In the genomic region with DNA sequence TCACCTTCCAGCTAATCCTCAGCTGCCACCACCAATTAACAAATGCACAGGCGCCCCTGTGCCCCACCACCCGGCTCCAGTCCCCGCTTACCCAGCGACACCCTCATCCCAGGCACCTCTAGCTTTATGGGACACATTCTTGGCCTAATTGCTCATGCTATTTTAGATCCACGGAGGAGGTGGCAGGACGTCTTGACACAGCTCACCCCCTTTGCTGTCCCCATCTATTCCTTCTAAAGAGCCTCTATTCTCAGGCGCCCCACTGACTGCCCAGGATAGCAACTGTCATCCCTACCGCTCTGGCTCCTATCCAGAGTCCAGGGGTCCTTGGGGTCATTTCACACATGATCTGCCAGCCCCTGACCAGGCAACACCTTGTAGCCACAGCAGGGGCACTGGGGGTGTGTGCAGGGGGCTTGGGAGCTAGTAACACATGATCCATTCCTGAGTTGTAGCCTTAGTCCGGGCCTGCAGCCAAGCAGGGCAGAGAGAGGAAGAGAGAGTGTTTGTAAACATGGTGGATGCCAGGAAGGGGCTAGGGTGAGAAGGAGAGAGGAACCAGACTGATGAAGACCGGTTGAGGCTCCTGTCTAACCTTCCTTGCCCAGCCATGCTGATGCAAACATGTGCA, we compare ENCODE assay signal across 20 mouse cellular contexts. TPM values are rescaled to one million over a fixed set of nuclear protein-coding genes. Genes with fewer than 3 reads are reported as not detected.
DNase-seq lines count a peak whose midpoint lies in the region; ATAC-seq lines count a peak whose summit lies in the region.
"Had no signal": no experiment of that assay in that cellular context is flagged by ENCODE, and none has a peak within 500 bp of the region (broad histone marks: within the 10 kb centered on the region; RNA-seq: fewer than 3 reads in every experiment).

No protein-coding gene starts in this region.

- H3K4me1 ChIP-seq in heart, embryonic 15.5 days (replicated peaks): peaks cover 23% of the 10 kb centered on the region
- H3K4me1 ChIP-seq: embryonic facial prominence, embryonic 12.5 days had no signal

- no peaks in the 10 kb centered on the region for H3K36me3 ChIP-seq in heart, embryonic 15.5 days
- H3K36me3 ChIP-seq: embryonic facial prominence, embryonic 12.5 days had no signal

- H3K9ac ChIP-seq in heart, embryonic 15.5 days: no peak overlapping the region
- H3K9ac ChIP-seq: embryonic facial prominence, embryonic 12.5 days; liver, embryonic 14.5 days had no signal

- WGBS in heart, embryonic 15.5 days: 14% methylated on average over 10 of the region's 10 CpGs

- H3K4me3 ChIP-seq in heart, embryonic 15.5 days: no peak overlapping the region
- H3K4me3 ChIP-seq: embryonic facial prominence, embryonic 12.5 days had no signal

- peak; percentile 96 for DNase-seq in heart, adult 11 months
- DNase-seq in heart, adult 8-10 months (ENCODE audit: low spot score): no peak
- peak; percentile 18 for DNase-seq in retina, postnatal 1 day
- DNase-seq in retina, embryonic 14.5 days (ENCODE audit: low spot score): no peak
- DNase-seq in lung, postnatal 4 days: peak; percentile 51 to 78
- DNase-seq: adrenal gland, adult 8-10 months; cerebellum, postnatal 36 days had no signal

- peak overlapping the region; percentile 77 for H3K27ac ChIP-seq in heart, embryonic 15.5 days
- H3K27ac ChIP-seq: embryonic facial prominence, embryonic 12.5 days; kidney, postnatal 0 days; liver, embryonic 14.5 days had no signal

- H3K9me3 ChIP-seq in heart, embryonic 15.5 days (replicated peaks): no peaks in the 10 kb centered on the region
- H3K9me3 ChIP-seq: embryonic facial prominence, embryonic 12.5 days had no signal

- ATAC-seq in heart, embryonic 15.5 days (replicated peaks; ENCODE audit: insufficient number of reproducible peaks, insufficient read depth, low FRiP score, low read depth): peak; percentile 68
- no peak for ATAC-seq in granulocyte monocyte progenitor cell, adult 5-6 weeks (replicated peaks; ENCODE audit: poor library complexity, severe bottlenecking)
- no peak for ATAC-seq in megakaryocyte-erythroid progenitor cell, adult 5-6 weeks (replicated peaks; ENCODE audit: low FRiP score, low TSS enrichment, poor library complexity, severe bottlenecking)

- H3K27me3 ChIP-seq in heart, embryonic 15.5 days: no peaks in the 10 kb centered on the region
- H3K27me3 ChIP-seq: embryonic facial prominence, embryonic 12.5 days had no signal

- peak overlapping the region; percentile 9; the same call in 1 of the 2 replicates for H3K4me2 ChIP-seq in heart, embryonic 15.5 days
- H3K4me2 ChIP-seq: embryonic facial prominence, embryonic 12.5 days; midbrain, embryonic 11.5 days had no signal

RNA-seq across cellular contexts. Expression of a gene that starts 10.3 kb away (rescaled TPM):
- 10 to 100 TPM; 27.3 to 40.6 (median 33.1) TPM for total RNA-seq in heart, adult 8-10 months (2022)
- 4.8 and 5.3 TPM in 2 replicates for polyA plus RNA-seq in heart, embryonic 15.5 days (2015; fragmentation: Nextera tagmentation; extraction: Ambion mirVana)
- total RNA-seq in granulocyte monocyte progenitor cell, adult 5-6 weeks (2014; fragmentation: Nextera tagmentation): not detected in 2 replicates
- not detected in 2 replicates for total RNA-seq in granulocyte monocyte progenitor cell, adult 5-6 weeks (2017)
- total RNA-seq in megakaryocyte-erythroid progenitor cell, adult 5-6 weeks (2014; fragmentation: Nextera tagmentation): 0.69 TPM in 1 of 2 replicates, not detected in the other
- not detected in 2 replicates for total RNA-seq in megakaryocyte-erythroid progenitor cell, adult 5-6 weeks (2017)
- total RNA-seq: hematopoietic stem cell, adult 5-6 weeks; layer of hippocampus, postnatal 14 days; left cerebral cortex, postnatal 25 days had no signal
- polyA plus RNA-seq: midbrain, embryonic 11.5 days; neural tube, embryonic 11.5 days had no signal

RNA-seq across cellular contexts. Expression of a gene that starts 17.0 kb away (rescaled TPM):
- 10 to 100 TPM; 28.3 to 70.4 (median 46.3) TPM for total RNA-seq in heart, adult 8-10 months (2022)
- 0.33 and 0.55 TPM in 2 replicates for polyA plus RNA-seq in heart, embryonic 15.5 days (2015; fragmentation: Nextera tagmentation; extraction: Ambion mirVana)
- total RNA-seq in granulocyte monocyte progenitor cell, adult 5-6 weeks (2014; fragmentation: Nextera tagmentation): not detected in 2 replicates
- not detected in 2 replicates for total RNA-seq in granulocyte monocyte progenitor cell, adult 5-6 weeks (2017)
- total RNA-seq in megakaryocyte-erythroid progenitor cell, adult 5-6 weeks (2014; fragmentation: Nextera tagmentation): not detected in 2 replicates
- not detected in 2 replicates for total RNA-seq in megakaryocyte-erythroid progenitor cell, adult 5-6 weeks (2017)
- total RNA-seq: ES-E14; hematopoietic stem cell, adult 5-6 weeks had no signal
- polyA plus RNA-seq: intestine, embryonic 14.5 days; liver, embryonic 14.5 days; midbrain, embryonic 11.5 days had no signal

RNA-seq across cellular contexts. Expression of a gene that starts 28.3 kb away (rescaled TPM):
- total RNA-seq in heart, adult 8-10 months (2022): 1 to 10 TPM; 1.4 to 2.5 (median 1.9) TPM
- 2.6 and 3.3 TPM in 2 replicates for polyA plus RNA-seq in heart, embryonic 15.5 days (2015; fragmentation: Nextera tagmentation; extraction: Ambion mirVana)
- total RNA-seq in granulocyte monocyte progenitor cell, adult 5-6 weeks (2014; fragmentation: Nextera tagmentation): not detected in 2 replicates
- total RNA-seq in granulocyte monocyte progenitor cell, adult 5-6 weeks (2017): 0.05 TPM in 1 of 2 replicates, not detected in the other
- total RNA-seq in megakaryocyte-erythroid progenitor cell, adult 5-6 weeks (2014; fragmentation: Nextera tagmentation): not detected in 2 replicates
- total RNA-seq in megakaryocyte-erythroid progenitor cell, adult 5-6 weeks (2017): not detected in 2 replicates
- total RNA-seq: hematopoietic stem cell, adult 5-6 weeks had no signal

RNA-seq across cellular contexts. Expression of a gene that starts 32.1 kb away (rescaled TPM):
- total RNA-seq in heart, adult 8-10 months (2022): 1 to 10 TPM; 4.7 to 6.7 (median 5.3) TPM
- polyA plus RNA-seq in heart, embryonic 15.5 days (2015; fragmentation: Nextera tagmentation; extraction: Ambion mirVana): 4.2 and 5.3 TPM in 2 replicates
- total RNA-seq in granulocyte monocyte progenitor cell, adult 5-6 weeks (2014; fragmentation: Nextera tagmentation): 1.4 TPM in 1 of 2 replicates, not detected in the other
- total RNA-seq in granulocyte monocyte progenitor cell, adult 5-6 weeks (2017): not detected in 2 replicates
- total RNA-seq in megakaryocyte-erythroid progenitor cell, adult 5-6 weeks (2014; fragmentation: Nextera tagmentation): 6.6 TPM in 1 of 2 replicates, not detected in the other
- total RNA-seq in megakaryocyte-erythroid progenitor cell, adult 5-6 weeks (2017): 0.23 and 1.9 TPM in 2 replicates
- total RNA-seq: hematopoietic stem cell, adult 5-6 weeks had no signal

RNA-seq across cellular contexts. Expression of a gene that starts 38.9 kb away (rescaled TPM):
- total RNA-seq in heart, adult 8-10 months (2022): 1 to 10 TPM; 6.4 to 8.4 (median 7.5) TPM
- polyA plus RNA-seq in heart, embryonic 15.5 days (2015; fragmentation: Nextera tagmentation; extraction: Ambion mirVana): 2.1 and 3.0 TPM in 2 replicates
- total RNA-seq in granulocyte monocyte progenitor cell, adult 5-6 weeks (2014; fragmentation: Nextera tagmentation): 4.6 and 7.7 TPM in 2 replicates
- total RNA-seq in granulocyte monocyte progenitor cell, adult 5-6 weeks (2017): 1.0 and 1.2 TPM in 2 replicates
- total RNA-seq in megakaryocyte-erythroid progenitor cell, adult 5-6 weeks (2014; fragmentation: Nextera tagmentation): 8.2 and 11.6 TPM in 2 replicates
- total RNA-seq in megakaryocyte-erythroid progenitor cell, adult 5-6 weeks (2017): 1.1 and 1.2 TPM in 2 replicates

Comparison
In these comparisons a context has a peak if more than half of its experiments do, and no peak if none do; other contexts are left out.
1. DNase-seq: peak in heart, adult 11 months (single experiment), retina, postnatal 1 day (single experiment) and lung, postnatal 4 days (2 of 2); none in heart, adult 8-10 months (single experiment) and retina, embryonic 14.5 days (single experiment).
2. RNA of a gene that starts 10.3 kb away (total RNA-seq): 27.3 to 40.6 TPM in heart, adult 8-10 months; not detected in granulocyte monocyte progenitor cell, adult 5-6 weeks and 0.69 TPM in megakaryocyte-erythroid progenitor cell, adult 5-6 weeks; every median in the first group is over 10 times any median in the second.
3. RNA of a gene that starts 17.0 kb away (total RNA-seq): 28.3 to 70.4 TPM in heart, adult 8-10 months; not detected in granulocyte monocyte progenitor cell, adult 5-6 weeks and not detected in megakaryocyte-erythroid progenitor cell, adult 5-6 weeks; every median in the first group is over 10 times any median in the second.